Mouse (Mus musculus): Measurements from ENCODE around the gene Ppfibp1.

DNA sequence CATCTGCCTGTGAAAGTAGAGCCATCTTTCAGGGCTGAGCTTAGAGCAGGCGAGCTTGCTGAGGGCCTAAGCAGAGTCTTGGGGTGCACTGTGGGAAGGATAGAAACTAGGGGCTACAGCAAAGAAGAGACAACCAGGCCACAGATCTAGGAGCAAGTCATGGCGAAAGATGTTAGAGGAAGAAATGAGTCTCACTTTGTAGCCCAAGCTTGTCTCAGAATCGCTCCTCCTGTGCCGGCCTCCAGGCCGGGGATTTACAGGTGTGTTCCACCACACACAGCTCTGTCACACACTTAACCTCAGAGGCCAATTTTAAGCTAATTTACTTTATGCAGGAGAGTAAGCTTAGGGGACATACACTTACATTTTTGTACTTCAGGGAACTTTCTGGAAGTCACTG lies 130.1 kb downstream of the Ppfibp1 start:
- TF ChIP-seq CTCF (IDR thresholded peaks at IDR 0.05), result no peak
- TF ChIP-seq EP300 (IDR thresholded peaks at IDR 0.05; ENCODE audit: insufficient read depth, low read depth, low read length), result no peak

Measured in heart, adult 2 months (tissue).